Mouse (Mus musculus) E14TG2a.4 (cell line): ENCODE measurements around the gene Abl2.

Experiments
- CTCF ChIP-seq: conservative IDR thresholded peaks from 2 replicates; pipeline ENCODE4 v1.5.1; 2014; ENCODE audit warnings: low read length
- NANOG ChIP-seq: IDR thresholded peaks from 2 replicates; pipeline ENCODE4 v1.6.1; 2014; ENCODE audit warnings: borderline replicate concordance, low read length, mixed read lengths

DNA sequence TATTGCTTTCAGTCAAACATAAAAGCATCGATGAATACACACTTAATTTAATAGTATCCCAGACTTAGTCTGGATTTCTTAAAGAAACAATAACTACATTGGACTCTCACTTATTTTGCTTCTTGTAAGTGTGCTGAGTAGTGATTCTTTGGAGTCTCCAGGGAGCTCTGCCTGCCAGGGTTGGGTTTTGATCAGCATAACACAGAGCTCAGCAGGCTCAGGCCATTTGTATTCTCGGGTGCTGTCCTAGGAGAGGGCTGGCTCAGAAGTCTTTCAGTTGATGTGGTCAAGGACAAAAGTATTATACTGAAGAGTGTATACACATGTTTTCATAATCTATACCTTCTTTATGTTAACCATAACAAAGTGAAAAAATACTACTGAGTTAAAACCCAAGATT lies 6.7 kb downstream of the Abl2 start:
- TF ChIP-seq CTCF (no peak), NANOG (no peak)
